Mouse (Mus musculus): Measurements from ENCODE around the gene Ddx23.

DNA sequence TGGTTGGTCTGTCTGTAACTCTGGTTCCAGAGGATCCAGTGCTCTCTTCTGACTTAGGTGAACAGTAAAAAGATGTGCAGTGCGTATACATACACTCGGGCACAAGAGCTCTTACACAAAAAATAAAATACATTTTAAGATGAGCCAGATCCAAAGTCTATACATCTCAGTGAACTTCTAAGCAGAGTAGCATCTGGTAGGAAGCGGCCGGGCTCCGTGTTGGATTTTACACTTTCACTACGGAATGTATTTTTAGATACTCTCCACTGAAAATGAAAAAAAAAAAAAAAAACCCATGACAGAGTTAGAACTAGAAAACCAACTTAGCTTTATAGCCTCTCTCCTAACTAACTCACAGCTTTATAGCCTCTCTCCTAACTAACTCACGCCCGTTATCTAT lies 18.0 kb upstream of the Ddx23 start:
- TF ChIP-seq CTCF (IDR thresholded peaks at IDR 0.05; ENCODE audit: control insufficient read depth, insufficient read depth, low read length) (no peak), POLR2A (IDR thresholded peaks at IDR 0.05; ENCODE audit: borderline replicate concordance, control insufficient read depth, low read depth, low read length) (no peak)

Data from bone marrow, adult 2 months (tissue).